Mouse (Mus musculus) neural tube, embryonic 15.5 days (tissue): ENCODE data around the gene Tenm3. TPM values are rescaled to one million over a fixed set of nuclear protein-coding genes. Genes with fewer than 3 reads are reported as not detected.

Experiments used
- ATAC-seq: fragments of 200-750 bp; cut with Nextera tagmentation; 2 replicates; pipeline ENCODE4 v1.8.0; 2017; ENCODE audit warnings: mild to moderate bottlenecking, moderate TSS enrichment, moderate library complexity; ENCODE audit not compliant: low FRiP score
- H3K27ac ChIP-seq: fragments of 300-500 bp; sonication (generic); replicated peaks from 2 replicates; pipeline ENCODE4 v1.5.1; 2015; ENCODE audit warnings: mild to moderate bottlenecking, inconsistent platforms
- H3K27me3 ChIP-seq: fragments of 300-500 bp; sonication (generic); replicated peaks from 2 replicates; pipeline ENCODE4 v1.6.1; 2015; ENCODE audit warnings: inconsistent platforms
- H3K36me3 ChIP-seq: fragments of 300-500 bp; sonication (generic); 2 replicates; pipeline ENCODE4 v1.6.1; 2015; ENCODE audit warnings: inconsistent platforms
- H3K4me1 ChIP-seq: fragments of 300-500 bp; sonication (generic); 2 replicates; pipeline ENCODE4 v1.6.1; 2015; ENCODE audit warnings: inconsistent platforms
- H3K4me2 ChIP-seq: fragments of 300-500 bp; sonication (generic); 2 replicates; pipeline ENCODE4 v1.6.1; 2015; ENCODE audit warnings: inconsistent platforms, mild to moderate bottlenecking, moderate library complexity
- H3K4me3 ChIP-seq: fragments of 300-500 bp; sonication (generic); replicated peaks from 2 replicates; pipeline ENCODE4 v1.5.1; 2015; ENCODE audit warnings: mild to moderate bottlenecking, inconsistent platforms
- H3K9ac ChIP-seq: fragments of 300-500 bp; sonication (generic); replicated peaks from 2 replicates; pipeline ENCODE4 v1.6.1; 2015; ENCODE audit warnings: mild to moderate bottlenecking, inconsistent platforms
- H3K9me3 ChIP-seq: fragments of 300-500 bp; sonication (generic); replicated peaks from 2 replicates; pipeline ENCODE4 v1.6.1; 2016; ENCODE audit warnings: inconsistent platforms
- WGBS: fragments of 180-500 bp; shearing (Covaris S2); methylation state at CpG from one replicate; pipeline ENCODE4 v1.1.7; 2015; ENCODE audit warnings: mixed read lengths; 5-methylcytosine and 5-hydroxymethylcytosine counted together
- polyA plus RNA-seq: library from polyadenylated mRNA; unstranded; fragments of >200 nt; fragmentation: Nextera tagmentation; extraction: Ambion mirVana; gene quantifications from 2 replicates; pipeline ENCODE4 v1.2.1, GENCODE M21; 2015

Tenm3 gene
- polyA plus RNA-seq, 1 experiment from 2014 or later: 37.7 TPM

DNA sequence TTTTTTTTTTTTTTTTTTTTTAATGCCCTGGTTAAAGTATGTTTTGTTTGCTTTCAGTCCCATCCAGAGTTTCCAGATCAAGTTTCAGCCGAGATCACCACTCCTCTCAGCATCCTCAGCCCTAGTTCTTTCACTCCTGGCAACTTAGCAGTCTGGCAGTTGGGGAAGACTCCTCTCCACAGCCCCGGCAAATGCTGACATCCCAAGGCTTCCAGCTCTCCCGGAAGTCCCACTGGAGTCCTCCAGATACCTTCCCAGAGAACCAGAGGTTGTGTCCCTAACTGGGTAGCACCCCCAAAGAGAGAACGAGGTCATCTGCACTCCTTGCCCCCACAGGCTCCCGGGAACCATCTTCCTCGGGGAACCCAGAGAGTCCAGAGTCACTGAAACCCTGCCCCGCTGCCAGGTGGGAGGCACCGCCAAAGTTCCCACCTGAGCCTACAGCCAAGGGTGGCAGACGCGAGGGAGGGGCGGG is 1.2 kb downstream of the Tenm3 start:
- Histone ChIP-seq H3K36me3 (no peaks in the 10 kb centered on the region), H3K4me2 (peak overlapping the region; percentile 95), H3K4me3 (peak overlapping the region; percentile 77), H3K4me1 (peaks cover 32% of the 10 kb centered on the region), H3K27ac (peak overlapping the region; percentile 91), H3K27me3 (0 out of 2 replicates have a peak, but pooled peaks cover 13% of the 10 kb centered on the region), H3K9me3 (no peaks in the 10 kb centered on the region), H3K9ac (peak overlapping the region; percentile 73)
- ATAC-seq: no peak
- WGBS: 1% methylated on average over 11 of the region's 11 CpGs

- WGBS: 7% methylated on average over 4 of the region's 4 CpGs
- Histone ChIP-seq H3K27me3 (0 out of 2 replicates have a peak, but pooled peaks cover 13% of the 10 kb centered on the region), H3K36me3 (no peaks in the 10 kb centered on the region), H3K27ac (peak overlapping the region; percentile 91), H3K4me1 (peaks cover 31% of the 10 kb centered on the region), H3K9me3 (no peaks in the 10 kb centered on the region), H3K9ac (peak overlapping the region; percentile 73), H3K4me3 (peak overlapping the region; percentile 77), H3K4me2 (peak overlapping the region; percentile 95)
- ATAC-seq: no peak
Measured at GRCm38 (mm10) chr8:48842035-48842434, 1.7 kb downstream of the Tenm3 start.

GRCm38 (mm10) chr8:48835745-48836144 is 8.0 kb downstream of the Tenm3 start:
- H3K36me3 ChIP-seq: no peaks in the 10 kb centered on the region
- WGBS: 76% methylated on average over 2 of the region's 2 CpGs
- no peaks in the 10 kb centered on the region for H3K9me3 ChIP-seq
- no peaks in the 10 kb centered on the region for H3K4me1 ChIP-seq
- no peak for ATAC-seq
- H3K27ac ChIP-seq: no peak overlapping the region
- no peak overlapping the region for H3K4me2 ChIP-seq
- no peaks in the 10 kb centered on the region for H3K27me3 ChIP-seq
- no peak overlapping the region for H3K4me3 ChIP-seq
- H3K9ac ChIP-seq: no peak overlapping the region

- Histone ChIP-seq H3K9ac (no peak overlapping the region), H3K4me1 (0 out of 2 replicates have a peak, but pooled peaks cover 4% of the 10 kb centered on the region), H3K4me3 (no peak overlapping the region), H3K9me3 (no peaks in the 10 kb centered on the region), H3K4me2 (no peak overlapping the region), H3K36me3 (no peaks in the 10 kb centered on the region), H3K27ac (no peak overlapping the region), H3K27me3 (no peaks in the 10 kb centered on the region)
- WGBS: 71% methylated on average over 9 of the region's 9 CpGs
- no peak for ATAC-seq
Measured at GRCm38 (mm10) chr8:48827454-48827853, 16.3 kb downstream of the Tenm3 start.

GRCm38 (mm10) chr8:48825666-48826065 is 18.1 kb downstream of the Tenm3 start:
- Histone ChIP-seq H3K27ac (no peak overlapping the region), H3K9ac (no peak overlapping the region), H3K27me3 (no peaks in the 10 kb centered on the region), H3K4me2 (no peak overlapping the region), H3K4me1 (0 out of 2 replicates have a peak, but pooled peaks cover 4% of the 10 kb centered on the region), H3K4me3 (no peak overlapping the region), H3K36me3 (no peaks in the 10 kb centered on the region), H3K9me3 (no peaks in the 10 kb centered on the region)
- WGBS: 96% methylated on average over 7 of the region's 7 CpGs
- ATAC-seq: no peak

DNA sequence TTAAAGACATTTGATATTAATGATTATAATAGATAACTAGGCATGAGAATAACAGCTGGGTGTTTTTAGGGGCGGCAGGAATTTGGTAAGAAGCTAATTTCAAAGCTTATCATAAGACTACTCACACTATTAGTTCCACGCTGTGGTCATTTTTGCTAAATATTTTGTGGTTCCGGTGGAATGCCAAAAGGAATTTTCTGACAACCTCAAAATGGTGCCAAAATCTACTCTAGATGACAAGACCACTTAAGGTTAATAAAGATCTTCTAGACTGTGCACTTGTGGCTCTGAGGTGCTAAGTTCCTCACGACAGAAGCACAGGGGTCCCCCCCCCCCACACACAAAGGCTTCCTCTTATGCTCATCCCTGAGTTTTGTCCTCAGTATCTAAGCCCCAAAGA is 21.5 kb downstream of the Tenm3 start:
- Histone ChIP-seq H3K9me3 (no peaks in the 10 kb centered on the region), H3K4me3 (no peak overlapping the region), H3K27ac (no peak overlapping the region), H3K36me3 (no peaks in the 10 kb centered on the region), H3K27me3 (no peaks in the 10 kb centered on the region), H3K4me1 (peaks cover 5% of the 10 kb centered on the region; the same call in 1 of the 2 replicates), H3K9ac (no peak overlapping the region), H3K4me2 (no peak overlapping the region)
- no peak for ATAC-seq
- 87% methylated on average over 4 of the region's 4 CpGs for WGBS

- no peaks in the 10 kb centered on the region for H3K9me3 ChIP-seq
- 41% methylated on average over 6 of the region's 6 CpGs for WGBS
- H3K27me3 ChIP-seq: no peaks in the 10 kb centered on the region
- no peak overlapping the region for H3K27ac ChIP-seq
- peaks cover 5% of the 10 kb centered on the region; the same call in 1 of the 2 replicates for H3K4me1 ChIP-seq
- no peak overlapping the region for H3K4me3 ChIP-seq
- no peaks in the 10 kb centered on the region for H3K36me3 ChIP-seq
- ATAC-seq: no peak
- no peak overlapping the region for H3K4me2 ChIP-seq
- H3K9ac ChIP-seq: no peak overlapping the region
Measured at GRCm38 (mm10) chr8:48819962-48820361, 23.8 kb downstream of the Tenm3 start.

GRCm38 (mm10) chr8:48819348-48819747 is 24.4 kb downstream of the Tenm3 start:
- no peak overlapping the region for H3K27ac ChIP-seq
- peaks cover 5% of the 10 kb centered on the region; the same call in 1 of the 2 replicates for H3K4me1 ChIP-seq
- no peak overlapping the region for H3K4me2 ChIP-seq
- H3K9ac ChIP-seq: no peak overlapping the region
- no peaks in the 10 kb centered on the region for H3K27me3 ChIP-seq
- no peak overlapping the region for H3K4me3 ChIP-seq
- WGBS: 69% methylated on average over 5 of the region's 5 CpGs
- ATAC-seq: no peak
- no peaks in the 10 kb centered on the region for H3K36me3 ChIP-seq
- H3K9me3 ChIP-seq: no peaks in the 10 kb centered on the region

- Histone ChIP-seq H3K36me3 (no peaks in the 10 kb centered on the region), H3K27me3 (no peaks in the 10 kb centered on the region), H3K27ac (no peak overlapping the region), H3K4me2 (no peak overlapping the region), H3K9me3 (no peaks in the 10 kb centered on the region), H3K4me3 (no peak overlapping the region), H3K9ac (no peak overlapping the region), H3K4me1 (peaks cover 5% of the 10 kb centered on the region; the same call in 1 of the 2 replicates)
- no peak for ATAC-seq
- WGBS: 65% methylated on average over 13 of the region's 13 CpGs
Measured at GRCm38 (mm10) chr8:48816941-48817340, 26.8 kb downstream of the Tenm3 start.

DNA sequence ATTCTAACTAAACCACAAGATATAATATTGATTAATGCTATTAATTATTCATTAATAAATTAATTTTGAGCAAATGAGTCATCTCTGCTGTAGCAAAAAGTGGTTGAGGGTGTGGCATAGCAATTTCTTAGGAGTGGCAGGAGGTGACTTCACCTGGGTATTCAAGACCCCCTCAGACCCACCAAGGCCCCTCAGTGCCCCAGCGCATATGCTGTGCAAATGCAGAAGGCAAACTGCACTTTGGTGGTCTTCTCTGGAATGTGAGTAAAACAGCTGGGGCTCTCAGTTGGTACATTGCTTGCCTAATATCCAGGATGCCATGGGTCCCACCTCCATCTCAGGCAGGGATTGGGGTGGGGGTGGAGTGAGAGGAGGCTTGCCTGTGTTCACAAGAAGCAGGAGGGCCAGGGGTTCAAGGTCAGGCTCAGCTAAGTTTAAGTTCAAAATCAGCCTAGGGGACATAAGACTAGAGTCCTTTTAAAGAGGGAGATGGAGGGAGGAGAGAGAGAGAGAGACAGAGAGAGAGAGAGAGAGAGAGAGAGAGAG is 31.5 kb downstream of the Tenm3 start:
- Histone ChIP-seq H3K27ac (no peak overlapping the region), H3K4me3 (no peak overlapping the region), H3K36me3 (no peaks in the 10 kb centered on the region), H3K27me3 (no peaks in the 10 kb centered on the region), H3K4me2 (no peak overlapping the region), H3K9ac (no peak overlapping the region), H3K4me1 (no peaks in the 10 kb centered on the region; the same call in 1 of the 2 replicates), H3K9me3 (no peaks in the 10 kb centered on the region)
- ATAC-seq: peak; percentile 14; the same call in 1 of the 2 replicates
- 96% methylated on average over 1 of the region's 1 CpGs for WGBS

GRCm38 (mm10) chr8:48810615-48811014 is 33.1 kb downstream of the Tenm3 start:
- no peak for ATAC-seq
- 73% methylated on average over 1 of the region's 1 CpGs for WGBS

GRCm38 (mm10) chr8:48809104-48809503 is 34.6 kb downstream of the Tenm3 start:
- no peaks in the 10 kb centered on the region for H3K9me3 ChIP-seq
- H3K4me1 ChIP-seq: no peaks in the 10 kb centered on the region
- 68% methylated on average over 3 of the region's 3 CpGs for WGBS
- no peak overlapping the region for H3K4me2 ChIP-seq
- no peak overlapping the region for H3K4me3 ChIP-seq
- no peak overlapping the region for H3K27ac ChIP-seq
- H3K9ac ChIP-seq: no peak overlapping the region
- H3K27me3 ChIP-seq: no peaks in the 10 kb centered on the region
- H3K36me3 ChIP-seq: no peaks in the 10 kb centered on the region
- ATAC-seq: no peak

More at GRCm38 (mm10) chr8:48810615-48811014, 33.1 kb downstream of the Tenm3 start:
- Histone ChIP-seq H3K4me3 (no peak overlapping the region), H3K9me3 (no peaks in the 10 kb centered on the region), H3K4me2 (no peak overlapping the region), H3K27me3 (no peaks in the 10 kb centered on the region), H3K36me3 (no peaks in the 10 kb centered on the region), H3K27ac (no peak overlapping the region), H3K9ac (no peak overlapping the region), H3K4me1 (no peaks in the 10 kb centered on the region)
